Mouse (Mus musculus) MEL (cell line): Measurements from ENCODE around the gene Cpne9. TPM values are rescaled to one million over a fixed set of nuclear protein-coding genes. Genes with fewer than 3 reads are reported as not detected.
A peak's percentile ranks its signal among the peaks of the same experiment; 100 is the strongest.

Experiments
- DNase-seq: peaks from one replicate; pipeline ENCODE4 v3.0.0; 2011; ENCODE audit warnings: low read depth, low spot score
- H3K27ac ChIP-seq: 2 replicates; pipeline ENCODE4 v1.5.1; 2012; ENCODE audit warnings: low read depth, mild to moderate bottlenecking, control low read depth, low read length, moderate library complexity; ENCODE audit not compliant: control insufficient read depth
- H3K27me3 ChIP-seq, 2 experiments: fragments of 150-350 bp in 1 of 2; sonication (generic) in 1 of 2; 2 replicates each; pipeline ENCODE4 v1.6.1; 2012; ENCODE audit warnings: low read length in 2 of 2, mild to moderate bottlenecking in 2 of 2, improper control_type of control experiment in 1 of 2, moderate library complexity in 1 of 2; ENCODE audit not compliant: insufficient read depth in 2 of 2, control insufficient read depth in 1 of 2
- H3K36me3 ChIP-seq, 2 experiments: 2 replicates each; pipeline ENCODE4 v1.6.1; 2012 to 2014; ENCODE audit warnings: low read length in 2 of 2, improper control_type of control experiment in 1 of 2, inconsistent platforms in 1 of 2, mild to moderate bottlenecking in 1 of 2; ENCODE audit not compliant: insufficient read depth in 2 of 2, control insufficient read depth in 1 of 2
- H3K4me1 ChIP-seq, 2 experiments: fragments of 150-350 bp in 1 of 2; sonication (generic) in 1 of 2; 2 replicates each; pipeline ENCODE4 v1.6.1; 2012; ENCODE audit warnings: low read length in 2 of 2, improper control_type of control experiment in 1 of 2, mild to moderate bottlenecking in 1 of 2; ENCODE audit not compliant: insufficient read depth in 2 of 2, control insufficient read depth in 1 of 2
- H3K4me3 ChIP-seq, 2 experiments: fragments of 150-350 bp in 1 of 2; sonication (generic) in 1 of 2; 2 replicates each; pipeline ENCODE4 v1.5.1; 2012; ENCODE audit warnings: low read depth in 2 of 2, low read length in 2 of 2, mild to moderate bottlenecking in 2 of 2, moderate library complexity in 2 of 2, control low read depth in 1 of 2, improper control_type of control experiment in 1 of 2; ENCODE audit not compliant: control insufficient read depth in 1 of 2, insufficient read depth in 1 of 2
- H3K79me2 ChIP-seq: 2 replicates; pipeline ENCODE4 v1.6.1; 2012; ENCODE audit warnings: mild to moderate bottlenecking, low read length, moderate library complexity; ENCODE audit not compliant: control insufficient read depth, poor library complexity, insufficient read depth
- H3K9ac ChIP-seq: 2 replicates; pipeline ENCODE4 v1.6.1; 2012; ENCODE audit warnings: low read depth, mild to moderate bottlenecking, control low read depth, low read length, moderate library complexity; ENCODE audit not compliant: control insufficient read depth, poor library complexity, severe bottlenecking
- H3K9me3 ChIP-seq: fragments of 150-350 bp; sonication (generic); replicated peaks from 2 replicates; pipeline ENCODE4 v1.6.1; 2012; ENCODE audit warnings: mild to moderate bottlenecking, low read length, improper control_type of control experiment, moderate library complexity; ENCODE audit not compliant: insufficient read depth
- BHLHE40 ChIP-seq: IDR thresholded peaks from 2 replicates; pipeline ENCODE4 v1.6.1; 2012; ENCODE audit warnings: low read depth, mild to moderate bottlenecking, inconsistent platforms, low read length, improper control_type of control experiment, borderline replicate concordance
- CHD1 ChIP-seq: IDR thresholded peaks from 2 replicates; pipeline ENCODE4 v1.6.1; 2012; ENCODE audit warnings: low read depth, mild to moderate bottlenecking, inconsistent platforms, low read length, improper control_type of control experiment
- CTCF ChIP-seq, 3 experiments: IDR thresholded peaks in 2 of 3; conservative IDR thresholded peaks in 1 of 3; 2 replicates each; pipeline ENCODE4 v1.5.1; 2011 to 2012; ENCODE audit warnings: low read length in 3 of 3, low read depth in 2 of 3, mild to moderate bottlenecking in 2 of 3, improper control_type of control experiment in 1 of 3, inconsistent platforms in 1 of 3, mixed read lengths in 1 of 3, moderate library complexity in 1 of 3; ENCODE audit not compliant: control insufficient read depth in 1 of 3, insufficient read depth in 1 of 3, poor library complexity in 1 of 3, severe bottlenecking in 1 of 3
- ELF1 ChIP-seq: IDR thresholded peaks from 2 replicates; pipeline ENCODE4 v1.6.1; 2014; ENCODE audit warnings: low read depth, mild to moderate bottlenecking, inconsistent platforms, low read length, improper control_type of control experiment, moderate library complexity
- EP300 ChIP-seq, 2 experiments: IDR thresholded peaks; 2 replicates each; pipeline ENCODE4 v1.6.1; 2011; ENCODE audit warnings: improper control_type of control experiment in 2 of 2, low read length in 2 of 2, low read depth in 1 of 2, mild to moderate bottlenecking in 1 of 2
- ETS1 ChIP-seq: IDR thresholded peaks from 2 replicates; pipeline ENCODE4 v1.6.1; 2012; ENCODE audit warnings: low read depth, mild to moderate bottlenecking, inconsistent platforms, low read length, improper control_type of control experiment, moderate library complexity
- GATA1 ChIP-seq: IDR thresholded peaks from 2 replicates; pipeline ENCODE4 v1.6.1; 2011; ENCODE audit warnings: low read depth, low read length, improper control_type of control experiment
- HCFC1 ChIP-seq: IDR thresholded peaks from 2 replicates; pipeline ENCODE4 v1.6.1; 2012; ENCODE audit warnings: low read depth, mild to moderate bottlenecking, inconsistent platforms, low read length, improper control_type of control experiment, moderate library complexity
- KAT2A ChIP-seq: conservative IDR thresholded peaks from 2 replicates; pipeline ENCODE4 v1.6.1; 2012; ENCODE audit warnings: low read depth, low read length, improper control_type of control experiment, inconsistent platforms
- MAFK ChIP-seq: IDR thresholded peaks from 2 replicates; pipeline ENCODE4 v1.6.1; 2011; ENCODE audit warnings: low read depth, mild to moderate bottlenecking, low read length, improper control_type of control experiment, borderline replicate concordance
- MAZ ChIP-seq: IDR thresholded peaks from 2 replicates; pipeline ENCODE4 v1.6.1; 2012; ENCODE audit warnings: low read depth, mild to moderate bottlenecking, inconsistent platforms, low read length, improper control_type of control experiment
- MXI1 ChIP-seq: IDR thresholded peaks from 2 replicates; pipeline ENCODE4 v1.6.1; 2011; ENCODE audit warnings: mild to moderate bottlenecking, low read depth, low read length, improper control_type of control experiment
- MYB ChIP-seq: IDR thresholded peaks from 2 replicates; pipeline ENCODE4 v1.6.1; 2011; ENCODE audit warnings: mild to moderate bottlenecking, low read depth, low read length, improper control_type of control experiment
- NRF1 ChIP-seq: IDR thresholded peaks from 2 replicates; pipeline ENCODE4 v1.6.1; 2014; ENCODE audit warnings: low read depth, mild to moderate bottlenecking, inconsistent platforms, low read length, improper control_type of control experiment, moderate library complexity; ENCODE audit not compliant: poor library complexity, insufficient read depth, severe bottlenecking
- POLR2A ChIP-seq, 2 experiments: IDR thresholded peaks; 2 replicates each; pipeline ENCODE4 v1.6.1; 2011 to 2012; ENCODE audit warnings: low read length in 2 of 2, mild to moderate bottlenecking in 2 of 2, control low read depth in 1 of 2, improper control_type of control experiment in 1 of 2, low read depth in 1 of 2, moderate library complexity in 1 of 2; ENCODE audit not compliant: control insufficient read depth in 1 of 2, insufficient read depth in 1 of 2, poor library complexity in 1 of 2
- RAD21 ChIP-seq: IDR thresholded peaks from 2 replicates; pipeline ENCODE4 v1.6.1; 2011; ENCODE audit warnings: mild to moderate bottlenecking, low read depth, low read length, improper control_type of control experiment
- RCOR1 ChIP-seq: IDR thresholded peaks from 2 replicates; pipeline ENCODE4 v1.6.1; 2012; ENCODE audit warnings: low read depth, mild to moderate bottlenecking, inconsistent platforms, low read length, improper control_type of control experiment
- SIN3A ChIP-seq: IDR thresholded peaks from 2 replicates; pipeline ENCODE4 v1.6.1; 2012; ENCODE audit warnings: low read length, improper control_type of control experiment, inconsistent platforms
- SMC3 ChIP-seq: IDR thresholded peaks from 2 replicates; pipeline ENCODE4 v1.6.1; 2011; ENCODE audit warnings: low read depth, low read length, improper control_type of control experiment
- TAL1 ChIP-seq: IDR thresholded peaks from 2 replicates; pipeline ENCODE4 v1.6.1; 2012; ENCODE audit warnings: mild to moderate bottlenecking, inconsistent platforms, low read length, moderate library complexity, mixed read lengths
- TBP ChIP-seq: IDR thresholded peaks from 2 replicates; pipeline ENCODE4 v1.8.0; 2011; ENCODE audit warnings: low read depth, low read length, improper control_type of control experiment
- TCF12 ChIP-seq: IDR thresholded peaks from 2 replicates; pipeline ENCODE4 v1.6.1; 2014; ENCODE audit warnings: low read depth, mild to moderate bottlenecking, inconsistent platforms, low read length, improper control_type of control experiment, moderate library complexity
- UBTF ChIP-seq: IDR thresholded peaks from 2 replicates; pipeline ENCODE4 v1.6.1; 2012; ENCODE audit warnings: low read depth, mild to moderate bottlenecking, inconsistent platforms, low read length, improper control_type of control experiment, moderate library complexity, borderline replicate concordance; ENCODE audit not compliant: insufficient read depth
- USF1 ChIP-seq: IDR thresholded peaks from 2 replicates; pipeline ENCODE4 v1.6.1; 2014; ENCODE audit warnings: low read depth, mild to moderate bottlenecking, inconsistent platforms, low read length, improper control_type of control experiment, moderate library complexity
- USF2 ChIP-seq, 2 experiments: IDR thresholded peaks; 2 replicates each; pipeline ENCODE4 v1.6.1; 2011 to 2012; ENCODE audit warnings: improper control_type of control experiment in 2 of 2, low read length in 2 of 2, borderline replicate concordance in 1 of 2, inconsistent platforms in 1 of 2, low read depth in 1 of 2, mild to moderate bottlenecking in 1 of 2; ENCODE audit not compliant: insufficient read depth in 1 of 2
- ZC3H11A ChIP-seq: IDR thresholded peaks from 2 replicates; pipeline ENCODE4 v1.6.1; 2012; ENCODE audit warnings: low read depth, mild to moderate bottlenecking, inconsistent platforms, low read length, improper control_type of control experiment
- ZKSCAN1 ChIP-seq: IDR thresholded peaks from 2 replicates; pipeline ENCODE4 v1.6.1; 2012; ENCODE audit warnings: low read depth, mild to moderate bottlenecking, inconsistent platforms, low read length, improper control_type of control experiment, moderate library complexity
- ZMIZ1 ChIP-seq: IDR thresholded peaks from 2 replicates; pipeline ENCODE4 v1.6.1; 2012; ENCODE audit warnings: low read depth, mild to moderate bottlenecking, inconsistent platforms, low read length, improper control_type of control experiment, moderate library complexity
- ZNF384 ChIP-seq: IDR thresholded peaks from 2 replicates; pipeline ENCODE4 v1.6.1; 2012; ENCODE audit warnings: low read depth, mild to moderate bottlenecking, inconsistent platforms, low read length, improper control_type of control experiment
- polyA plus RNA-seq, 2 experiments: library from polyadenylated mRNA; stranded (reverse) in 1 of 2; unstranded in 1 of 2; fragments of >175 nt in 1 of 2; fragments of >200 nt in 1 of 2; gene quantifications; 2 replicates each; pipeline versions ENCODE4 v1.2.1 to v1.2.4; 2012; ENCODE audit warnings: low replicate concordance in 2 of 2, low read depth in 1 of 2; ENCODE audit not compliant: insufficient read length in 2 of 2, insufficient read depth in 1 of 2, missing spikeins in 1 of 2
- total RNA-seq: library from RNA; depleted of rRNA; stranded (reverse); fragments of 300-350 nt; gene quantifications from 2 replicates; pipeline ENCODE4 v1.2.3, GENCODE M21; 2012

Gene Cpne9
- total and polyA plus RNA-seq, 3 experiments: 1.3 to 1.6 TPM; not detected in 1

GRCm38 (mm10) chr6:113307481-113308121, 25.5 kb downstream of the Cpne9 start:
- peaks cover 37% of the 10 kb centered on the region for H3K79me2 ChIP-seq
- no peaks in the 10 kb centered on the region for H3K9me3 ChIP-seq
- H3K27ac ChIP-seq: peak overlapping the region; percentile 99
- DNase-seq: peak; percentile 85
- no peaks in the 10 kb centered on the region for H3K27me3 ChIP-seq
- H3K4me1 ChIP-seq: peaks cover 18 to 19% of the 10 kb centered on the region in 2 experiments
- TF ChIP-seq CHD1 (no peak), USF1 (no peak), RAD21 (no peak), TCF12 (no peak), MXI1 (peak; percentile 13; the same call in 1 of the 2 replicates), ETS1 (no peak), ZC3H11A (no peak), EP300 (IDR thresholded peaks at IDR 0.05; ENCODE audit: low read depth in 1 of 2, low read length in 2 of 2) (no peak), CTCF (IDR thresholded peaks at IDR 0.05 in 2 of 3, conservative IDR thresholded peaks at IDR 0.05 in 1 of 3; ENCODE audit: control insufficient read depth in 1 of 3, insufficient read depth in 1 of 3, low read depth in 2 of 3, low read length in 3 of 3, poor library complexity in 1 of 3, severe bottlenecking in 1 of 3) (no peak), MAFK (no peak), TBP (no peak), ZKSCAN1 (no peak), ZMIZ1 (no peak), MAZ (no peak), TAL1 (no peak), BHLHE40 (no peak), POLR2A (IDR thresholded peaks at IDR 0.05; ENCODE audit: control insufficient read depth in 1 of 2, insufficient read depth in 1 of 2, low read depth in 1 of 2, low read length in 2 of 2, poor library complexity in 1 of 2) (no peak; a peak in 2 of 4 replicates), HCFC1 (peak; percentile 15; the same call in 1 of the 2 replicates), UBTF (0 out of 2 replicates have a peak, but pooled peaks have one; percentile 11), SMC3 (no peak; the same call in 1 of the 2 replicates), MYB (no peak), SIN3A (no peak), USF2 (IDR thresholded peaks at IDR 0.05; ENCODE audit: borderline replicate concordance in 1 of 2, insufficient read depth in 1 of 2, low read depth in 1 of 2, low read length in 2 of 2) (no peak), NRF1 (no peak), KAT2A (no peak), RCOR1 (no peak), ZNF384 (no peak), GATA1 (no peak), ELF1 (peak; percentile 29; the same call in 1 of the 2 replicates)
- H3K36me3 ChIP-seq: peaks cover 11 to 17% of the 10 kb centered on the region in 2 experiments
- H3K4me3 ChIP-seq: peak overlapping the region; percentile 71 to 97
- peak overlapping the region; percentile 99 for H3K9ac ChIP-seq
